Mouse (Mus musculus) testis, adult 2 months (tissue): Measurements from ENCODE around the gene Tmem44.

Experiments
- CTCF ChIP-seq: fragments of 200-500 bp; IDR thresholded peaks from 2 replicates; pipeline ENCODE4 v1.5.1; 2012; ENCODE audit warnings: low read depth, mild to moderate bottlenecking, inconsistent platforms, low read length, moderate library complexity; ENCODE audit not compliant: control insufficient read depth, insufficient read depth, insufficient replicate concordance
- POLR2A ChIP-seq: fragments of 200-500 bp; IDR thresholded peaks from 2 replicates; pipeline ENCODE4 v1.6.1; 2012; ENCODE audit warnings: low read depth, mild to moderate bottlenecking, inconsistent platforms, low read length, moderate library complexity; ENCODE audit not compliant: control insufficient read depth

DNA sequence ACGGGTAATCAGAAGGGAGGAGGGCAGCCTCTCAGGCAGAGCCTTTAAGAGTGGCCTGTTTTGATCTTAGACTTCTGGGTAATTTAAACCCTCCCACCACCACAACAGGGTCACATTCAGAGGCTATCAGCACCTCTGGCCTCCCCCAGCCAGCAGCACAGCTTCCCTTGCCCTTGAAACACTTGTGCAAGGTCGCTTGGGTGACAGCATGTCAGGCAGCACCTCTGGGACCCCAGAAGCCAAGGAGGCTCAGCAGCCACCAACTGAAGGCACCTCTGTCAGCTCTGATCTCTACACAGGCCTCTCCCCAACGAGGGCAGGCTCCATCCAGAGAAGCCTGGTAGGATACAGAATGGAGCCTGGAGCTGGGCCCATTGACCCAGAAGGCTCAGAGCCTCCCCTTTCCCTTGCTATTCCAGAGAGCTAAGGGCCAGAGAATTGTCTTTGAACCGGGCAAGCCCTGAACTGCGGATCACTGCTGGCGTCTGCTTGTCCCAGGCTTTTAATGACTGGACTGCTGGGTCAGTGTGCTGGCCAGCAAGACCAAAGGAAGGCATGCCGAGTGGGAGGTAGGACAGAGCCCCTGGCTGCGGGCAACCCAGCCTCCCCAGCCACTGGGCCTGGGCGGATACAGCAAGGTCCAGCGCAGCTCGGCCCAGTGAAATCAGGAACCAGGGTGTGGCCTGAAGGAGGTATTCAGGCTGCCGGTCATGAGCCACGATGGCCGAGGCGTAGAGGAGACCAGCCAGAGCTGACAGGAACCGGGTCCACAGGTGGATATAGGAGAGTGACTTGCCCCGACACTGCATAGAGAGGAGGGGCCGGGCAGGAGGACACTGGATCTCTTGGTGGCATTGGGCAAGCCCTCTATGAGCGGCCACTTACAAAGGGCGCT, 10.3 kb downstream of the Tmem44 start:
- TF ChIP-seq CTCF, result no peak
- no peak for TF ChIP-seq POLR2A
